Comparison of ENCODE assay signal across 9 mouse cellular contexts in the genomic region with DNA sequence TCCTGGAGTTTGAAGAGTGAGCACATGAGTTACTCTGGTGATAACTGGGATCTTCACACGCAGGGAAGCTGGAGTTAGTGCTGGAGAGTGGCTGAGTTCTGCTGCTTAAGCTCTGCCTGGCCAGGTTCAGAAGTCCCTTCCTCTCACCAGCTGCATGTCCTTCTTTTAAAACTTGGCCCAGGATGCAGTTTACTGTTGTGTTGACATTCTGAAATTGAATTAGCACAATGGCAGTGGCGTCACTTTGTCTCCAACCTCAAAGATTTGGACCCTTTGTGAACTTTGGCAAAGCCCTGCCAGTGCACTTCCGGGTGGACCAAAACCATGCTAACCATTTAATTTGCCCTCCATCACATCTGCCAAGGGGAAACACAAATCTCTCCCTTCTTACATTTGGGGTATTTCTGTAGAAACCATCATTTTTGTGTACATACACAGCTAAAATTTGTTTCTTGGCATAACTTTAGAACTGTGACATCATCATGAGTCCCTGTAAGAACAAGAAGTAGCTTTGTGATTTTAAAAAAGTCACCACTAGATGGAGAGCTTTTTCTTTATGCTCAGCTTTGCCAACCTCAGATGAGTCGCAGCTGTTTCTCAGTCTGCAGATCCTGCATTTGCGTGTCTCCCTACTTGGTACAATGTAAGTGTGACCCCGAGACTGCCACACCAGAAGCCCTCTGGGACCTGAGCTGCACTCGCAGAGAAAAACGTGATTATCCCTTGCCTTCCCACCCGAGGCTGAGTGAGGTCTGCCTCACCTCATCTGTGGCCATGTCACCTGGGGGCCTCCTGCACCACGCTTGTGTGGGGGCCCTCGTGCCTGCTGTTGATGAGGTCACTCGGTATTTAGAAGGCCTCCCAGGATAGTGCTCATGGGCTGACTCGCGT. TPM values are rescaled to one million over a fixed set of nuclear protein-coding genes. Genes with fewer than 3 reads are reported as not detected.
DNase-seq lines count a peak whose midpoint lies in the region; ATAC-seq and TF ChIP-seq lines count a peak whose summit lies in the region.
"Had no signal": no experiment of that assay in that cellular context is flagged by ENCODE, and none has a peak within 500 bp of the region (broad histone marks: within the 10 kb centered on the region; RNA-seq: fewer than 3 reads in every experiment).

No protein-coding gene starts in this region.

- no peak overlapping the region for H3K4me3 ChIP-seq in forebrain, postnatal 0 days (ENCODE audit: low read depth, low read length)
- no peak overlapping the region for H3K4me3 ChIP-seq in midbrain, embryonic 14.5 days (replicated peaks; ENCODE audit: low read depth, low read length)
- H3K4me3 ChIP-seq: erythroblast, embryonic 14.5 days had no signal

- peak; percentile 77 for TF ChIP-seq CTCF in forebrain, postnatal 0 days (IDR thresholded peaks at IDR 0.05; ENCODE audit: low read depth)

- H3K4me2 ChIP-seq in forebrain, postnatal 0 days (ENCODE audit: low read depth), result no peak overlapping the region
- H3K4me2 ChIP-seq in midbrain, embryonic 14.5 days (ENCODE audit: low read length), result no peak overlapping the region

- no peak overlapping the region for H3K9ac ChIP-seq in forebrain, postnatal 0 days
- H3K9ac ChIP-seq in midbrain, embryonic 14.5 days (replicated peaks; ENCODE audit: low read length), result no peak overlapping the region

- H3K27ac ChIP-seq in forebrain, postnatal 0 days (ENCODE audit: low read depth, low read length), result no peak overlapping the region
- no peak overlapping the region for H3K27ac ChIP-seq in midbrain, embryonic 14.5 days (replicated peaks; ENCODE audit: low read depth, low read length)

- ATAC-seq in forebrain, postnatal 0 days, result peak; percentile 83
- peak; percentile 17; the same call in 1 of the 2 replicates for ATAC-seq in midbrain, embryonic 14.5 days (ENCODE audit: low FRiP score, low TSS enrichment)

- peak; percentile 43 for DNase-seq in layer of hippocampus, adult 9-11 months
- no peak for DNase-seq in layer of hippocampus, adult 8-10 months (ENCODE audit: low spot score in 2 of 2)
- DNase-seq in Muller cell, postnatal 12 days (ENCODE audit: inconsistent ontology term), result peak; percentile 59
- peak; percentile 81 for DNase-seq in forebrain, postnatal 0 days
- peak; percentile 63 for DNase-seq in kidney, adult 9 months
- DNase-seq in midbrain, embryonic 14.5 days, result peak; percentile 88
- no peak for DNase-seq in layer of hippocampus, adult 9-10 months (ENCODE audit: low spot score)
- DNase-seq in layer of hippocampus, postnatal 14 days (ENCODE audit: low spot score in 2 of 2), result no peak

- no peaks in the 10 kb centered on the region for H3K4me1 ChIP-seq in forebrain, postnatal 0 days (ENCODE audit: insufficient read depth)
- H3K4me1 ChIP-seq in midbrain, embryonic 14.5 days (ENCODE audit: control insufficient read depth, insufficient read depth, low read length), result no peaks in the 10 kb centered on the region

- no peaks in the 10 kb centered on the region for H3K27me3 ChIP-seq in forebrain, postnatal 0 days (ENCODE audit: insufficient read depth, low read length)
- H3K27me3 ChIP-seq in midbrain, embryonic 14.5 days (ENCODE audit: control insufficient read depth, insufficient read depth, low read length), result no peaks in the 10 kb centered on the region

- no peaks in the 10 kb centered on the region for H3K9me3 ChIP-seq in forebrain, postnatal 0 days (ENCODE audit: low read length)
- H3K9me3 ChIP-seq in midbrain, embryonic 14.5 days (ENCODE audit: control insufficient read depth, low read length), result no peaks in the 10 kb centered on the region

- 59% methylated on average over 14 of the region's 14 CpGs for WGBS in forebrain, postnatal 0 days
- 57% methylated on average over 14 of the region's 14 CpGs for WGBS in midbrain, embryonic 14.5 days

- peaks cover 48% of the 10 kb centered on the region for H3K36me3 ChIP-seq in forebrain, postnatal 0 days (ENCODE audit: insufficient read depth)
- H3K36me3 ChIP-seq in midbrain, embryonic 14.5 days (ENCODE audit: control insufficient read depth, insufficient read depth, low read length), result peaks cover 47% of the 10 kb centered on the region

RNA-seq across cellular contexts. Expression of a gene that starts 21.1 kb away (rescaled TPM):
- 100 to 1,000 TPM; 539 to 574 (median 549) TPM for total RNA-seq in layer of hippocampus, adult 8-10 months (2022)
- total RNA-seq in forebrain, postnatal 0 days (2014; rRNA removed), result 231 and 294 TPM in 2 replicates
- polyA plus RNA-seq in forebrain, postnatal 0 days (2015; fragmentation: Nextera tagmentation; extraction: Ambion mirVana), result 418 and 468 TPM in 2 replicates
- polyA plus RNA-seq in midbrain, embryonic 14.5 days (2014; fragmentation: Nextera tagmentation; extraction: Ambion mirVana), result 494 and 582 TPM in 2 replicates
- total RNA-seq in layer of hippocampus, postnatal 14 days (2021), result 100 to 1,000 TPM; 463 to 484 TPM

RNA-seq across cellular contexts. Expression of a gene that starts 51.8 kb away (rescaled TPM):
- total RNA-seq in layer of hippocampus, adult 8-10 months (2022), result 10 to 100 TPM; 12.3 to 14.9 (median 13.1) TPM
- total RNA-seq in forebrain, postnatal 0 days (2014; rRNA removed), result 2.8 and 4.3 TPM in 2 replicates
- 4.0 and 4.6 TPM in 2 replicates for polyA plus RNA-seq in forebrain, postnatal 0 days (2015; fragmentation: Nextera tagmentation; extraction: Ambion mirVana)
- polyA plus RNA-seq in midbrain, embryonic 14.5 days (2014; fragmentation: Nextera tagmentation; extraction: Ambion mirVana), result 1.00 and 3.1 TPM in 2 replicates
- 10 to 100 TPM; 18.7 to 21.0 TPM for total RNA-seq in layer of hippocampus, postnatal 14 days (2021)
- polyA plus RNA-seq: erythroblast, embryonic 14.5 days had no signal

RNA-seq across cellular contexts. Expression of a gene that starts 58.5 kb away (rescaled TPM):
- total RNA-seq in layer of hippocampus, adult 8-10 months (2022), result 10 to 100 TPM; 22.9 to 25.6 (median 23.6) TPM
- 10.8 and 10.9 TPM in 2 replicates for total RNA-seq in forebrain, postnatal 0 days (2014; rRNA removed)
- polyA plus RNA-seq in forebrain, postnatal 0 days (2015; fragmentation: Nextera tagmentation; extraction: Ambion mirVana), result 11.8 and 16.5 TPM in 2 replicates
- polyA plus RNA-seq in midbrain, embryonic 14.5 days (2014; fragmentation: Nextera tagmentation; extraction: Ambion mirVana), result 6.5 and 9.9 TPM in 2 replicates
- total RNA-seq in layer of hippocampus, postnatal 14 days (2021), result 10 to 100 TPM; 23.1 to 25.6 TPM

Comparison
In these comparisons a context has a peak if more than half of its experiments do, and no peak if none do; other contexts are left out.
1. DNase-seq: peak in layer of hippocampus, adult 9-11 months (single experiment), Muller cell, postnatal 12 days (single experiment), forebrain, postnatal 0 days (single experiment), kidney, adult 9 months (single experiment) and midbrain, embryonic 14.5 days (single experiment); none in layer of hippocampus, adult 8-10 months (0 of 2), layer of hippocampus, adult 9-10 months (single experiment) and layer of hippocampus, postnatal 14 days (0 of 2).